Mouse (Mus musculus): ENCODE measurements around the gene Nfib. TPM values are rescaled to one million over a fixed set of nuclear protein-coding genes. Genes with fewer than 3 reads are reported as not detected.

The Nfib gene
- polyA plus RNA-seq, 1 experiment, result 4.1 TPM

- Histone ChIP-seq H3K4me1 (ENCODE audit: control insufficient read depth, insufficient read depth, low read length) (no peaks in the 10 kb centered on the region), H3K27ac (ENCODE audit: control insufficient read depth, insufficient read depth, low read depth, low read length, poor library complexity) (no peak overlapping the region), H3K4me3 (replicated peaks; ENCODE audit: control insufficient read depth, low read depth, low read length) (no peak overlapping the region)
- TF ChIP-seq CTCF (IDR thresholded peaks at IDR 0.05; ENCODE audit: control insufficient read depth, insufficient read depth, low read length) (no peak), POLR2A (IDR thresholded peaks at IDR 0.05; ENCODE audit: borderline replicate concordance, control insufficient read depth, low read depth, low read length) (no peak)
- 34% methylated on average over 7 of the region's 7 CpGs for WGBS
These were observed 416.0 kb downstream of the Nfib start for GRCm38 (mm10) chr4:82289596-82289995.

DNA sequence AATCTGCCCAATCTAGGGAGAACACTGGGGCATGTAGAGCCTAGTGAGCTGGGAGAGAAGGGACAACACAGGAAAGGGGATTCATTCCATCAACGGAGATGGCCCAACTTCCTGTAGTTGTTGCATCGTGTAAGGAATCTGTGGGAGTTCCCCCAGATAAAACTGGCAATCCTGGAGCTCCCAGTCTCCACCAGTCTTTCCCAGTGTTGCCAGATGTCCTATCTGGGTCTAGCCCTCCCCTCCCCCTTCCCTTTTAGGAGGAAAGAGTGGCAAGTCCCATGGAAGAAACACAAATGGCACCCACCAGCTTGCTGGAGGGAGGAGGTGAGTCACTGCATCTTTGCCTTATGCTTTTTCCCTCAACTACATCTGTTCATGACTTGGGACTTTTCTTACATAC lies 417.4 kb downstream of the Nfib start:
- no peak overlapping the region for H3K27ac ChIP-seq (ENCODE audit: control insufficient read depth, insufficient read depth, low read depth, low read length, poor library complexity)
- H3K4me1 ChIP-seq (ENCODE audit: control insufficient read depth, insufficient read depth, low read length), result no peaks in the 10 kb centered on the region
- H3K4me3 ChIP-seq (replicated peaks; ENCODE audit: control insufficient read depth, low read depth, low read length), result no peak overlapping the region
- TF ChIP-seq CTCF (IDR thresholded peaks at IDR 0.05; ENCODE audit: control insufficient read depth, insufficient read depth, low read length) (no peak), POLR2A (IDR thresholded peaks at IDR 0.05; ENCODE audit: borderline replicate concordance, control insufficient read depth, low read depth, low read length) (no peak)
- WGBS, result 64% methylated on average over 2 of the region's 2 CpGs

GRCm38 (mm10) chr4:82287454-82287853 lies 418.1 kb downstream of the Nfib start:
- Histone ChIP-seq H3K4me1 (ENCODE audit: control insufficient read depth, insufficient read depth, low read length) (no peaks in the 10 kb centered on the region), H3K4me3 (replicated peaks; ENCODE audit: control insufficient read depth, low read depth, low read length) (no peak overlapping the region), H3K27ac (ENCODE audit: control insufficient read depth, insufficient read depth, low read depth, low read length, poor library complexity) (no peak overlapping the region)
- TF ChIP-seq CTCF (IDR thresholded peaks at IDR 0.05; ENCODE audit: control insufficient read depth, insufficient read depth, low read length) (no peak), POLR2A (IDR thresholded peaks at IDR 0.05; ENCODE audit: borderline replicate concordance, control insufficient read depth, low read depth, low read length) (no peak)
- WGBS, result 80% methylated on average over 2 of the region's 2 CpGs

GRCm38 (mm10) chr4:82286931-82287330 lies 418.6 kb downstream of the Nfib start:
- no peak overlapping the region for H3K4me3 ChIP-seq (replicated peaks; ENCODE audit: control insufficient read depth, low read depth, low read length)
- H3K4me1 ChIP-seq (ENCODE audit: control insufficient read depth, insufficient read depth, low read length), result no peaks in the 10 kb centered on the region
- H3K27ac ChIP-seq (ENCODE audit: control insufficient read depth, insufficient read depth, low read depth, low read length, poor library complexity), result no peak overlapping the region
- TF ChIP-seq POLR2A (IDR thresholded peaks at IDR 0.05; ENCODE audit: borderline replicate concordance, control insufficient read depth, low read depth, low read length) (no peak), CTCF (IDR thresholded peaks at IDR 0.05; ENCODE audit: control insufficient read depth, insufficient read depth, low read length) (no peak)
- WGBS, result 77% methylated on average over 2 of the region's 2 CpGs

DNA sequence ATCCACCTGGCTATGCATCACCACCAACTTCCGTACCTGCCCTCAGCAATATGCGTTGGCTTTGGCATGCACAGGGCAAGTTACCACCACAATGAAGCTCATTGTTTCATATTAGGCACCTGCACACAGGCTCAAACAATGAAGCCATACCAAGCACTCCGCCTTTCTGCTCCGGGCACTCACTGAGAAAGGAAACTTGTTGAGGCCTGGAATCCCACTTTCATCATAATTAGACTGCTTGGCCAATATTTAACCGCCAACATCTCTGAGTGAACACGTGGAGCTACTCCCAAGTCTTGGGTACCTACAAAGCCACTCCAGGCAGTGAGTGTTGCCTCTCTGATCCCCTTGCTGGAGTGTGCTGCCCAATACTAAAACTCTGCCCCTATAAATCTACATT lies 422.0 kb downstream of the Nfib start:
- WGBS, result 88% methylated on average over 6 of the region's 6 CpGs
- TF ChIP-seq CTCF (IDR thresholded peaks at IDR 0.05; ENCODE audit: control insufficient read depth, insufficient read depth, low read length), result no peak
- TF ChIP-seq POLR2A (IDR thresholded peaks at IDR 0.05; ENCODE audit: borderline replicate concordance, control insufficient read depth, low read depth, low read length), result no peak

DNA sequence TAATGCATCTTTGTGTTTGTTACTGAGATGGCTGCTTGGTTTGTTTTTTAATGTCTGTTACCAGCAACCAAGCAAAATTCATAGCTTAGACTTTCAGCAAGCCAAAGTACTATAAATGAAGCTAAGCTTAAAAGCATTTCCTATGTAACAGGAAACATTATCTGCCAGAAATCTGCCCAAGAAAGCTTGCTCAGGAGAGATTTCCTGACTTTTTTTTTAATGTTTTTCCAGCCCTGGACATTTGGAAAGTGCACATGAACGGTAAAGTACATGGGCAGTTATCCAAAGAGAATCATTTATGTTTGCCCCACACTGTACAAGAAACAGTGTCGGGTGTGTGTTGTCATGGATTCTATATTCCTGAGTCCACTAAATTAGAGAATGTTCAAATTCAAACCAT lies 429.6 kb downstream of the Nfib start:
- Histone ChIP-seq H3K27ac (ENCODE audit: control insufficient read depth, insufficient read depth, low read depth, low read length, poor library complexity) (no peak overlapping the region), H3K4me1 (ENCODE audit: control insufficient read depth, insufficient read depth, low read length) (no peaks in the 10 kb centered on the region), H3K4me3 (replicated peaks; ENCODE audit: control insufficient read depth, low read depth, low read length) (no peak overlapping the region)
- WGBS, result 75% methylated on average over 2 of the region's 2 CpGs
- no peak for TF ChIP-seq POLR2A (IDR thresholded peaks at IDR 0.05; ENCODE audit: borderline replicate concordance, control insufficient read depth, low read depth, low read length)
- no peak for TF ChIP-seq CTCF (IDR thresholded peaks at IDR 0.05; ENCODE audit: control insufficient read depth, insufficient read depth, low read length)

More for the DNA sequence above, 422.0 kb downstream of the Nfib start:
- Histone ChIP-seq H3K27ac (ENCODE audit: control insufficient read depth, insufficient read depth, low read depth, low read length, poor library complexity) (no peak overlapping the region), H3K4me3 (replicated peaks; ENCODE audit: control insufficient read depth, low read depth, low read length) (no peak overlapping the region), H3K4me1 (ENCODE audit: control insufficient read depth, insufficient read depth, low read length) (no peaks in the 10 kb centered on the region)

DNA sequence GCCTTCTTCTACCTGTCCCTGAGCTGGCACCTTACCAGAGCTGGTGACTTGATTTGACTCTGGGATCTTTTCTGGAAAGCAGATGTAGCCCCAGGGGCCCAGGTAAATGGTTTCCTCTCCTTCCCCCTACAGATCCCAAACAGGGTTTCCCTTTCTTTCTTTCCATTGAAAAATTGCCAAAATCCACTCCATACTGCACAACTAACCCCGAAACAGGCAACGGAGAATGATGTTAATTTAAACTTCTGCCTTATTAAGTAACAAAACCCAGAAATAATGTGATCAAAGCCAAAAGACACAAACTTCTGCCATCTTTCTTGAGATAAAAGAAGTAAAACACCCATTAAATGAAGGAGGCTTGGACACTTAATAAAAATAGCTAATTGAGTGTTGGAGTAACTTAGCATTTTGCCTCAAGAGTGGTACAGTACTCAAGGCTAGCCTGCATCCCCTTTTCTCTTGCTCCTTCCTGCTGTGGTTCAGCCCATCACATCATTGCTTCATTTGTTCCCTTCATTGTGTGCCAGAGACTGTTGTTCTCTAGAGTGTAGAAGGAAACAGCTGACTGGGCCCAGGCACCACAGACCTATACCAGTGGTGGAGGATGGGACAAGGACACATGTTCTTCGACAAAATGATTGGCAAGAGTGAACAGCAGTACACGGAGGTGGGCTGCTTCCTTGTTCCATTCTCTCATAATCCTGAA lies 432.3 kb downstream of the Nfib start:
- 73% methylated on average over 4 of the region's 4 CpGs for WGBS
- Histone ChIP-seq H3K4me3 (replicated peaks; ENCODE audit: control insufficient read depth, low read depth, low read length) (no peak overlapping the region), H3K27ac (ENCODE audit: control insufficient read depth, insufficient read depth, low read depth, low read length, poor library complexity) (no peak overlapping the region), H3K4me1 (ENCODE audit: control insufficient read depth, insufficient read depth, low read length) (no peaks in the 10 kb centered on the region)
- no peak for TF ChIP-seq CTCF (IDR thresholded peaks at IDR 0.05; ENCODE audit: control insufficient read depth, insufficient read depth, low read length)
- no peak for TF ChIP-seq POLR2A (IDR thresholded peaks at IDR 0.05; ENCODE audit: borderline replicate concordance, control insufficient read depth, low read depth, low read length)

- 75% methylated on average over 4 of the region's 4 CpGs for WGBS
- TF ChIP-seq POLR2A (IDR thresholded peaks at IDR 0.05; ENCODE audit: borderline replicate concordance, control insufficient read depth, low read depth, low read length), result no peak
- TF ChIP-seq CTCF (IDR thresholded peaks at IDR 0.05; ENCODE audit: control insufficient read depth, insufficient read depth, low read length), result no peak
- Histone ChIP-seq H3K4me1 (ENCODE audit: control insufficient read depth, insufficient read depth, low read length) (no peaks in the 10 kb centered on the region), H3K27ac (ENCODE audit: control insufficient read depth, insufficient read depth, low read depth, low read length, poor library complexity) (no peak overlapping the region), H3K4me3 (replicated peaks; ENCODE audit: control insufficient read depth, low read depth, low read length) (no peak overlapping the region)
These were observed 433.5 kb downstream of the Nfib start for GRCm38 (mm10) chr4:82272099-82272498.

DNA sequence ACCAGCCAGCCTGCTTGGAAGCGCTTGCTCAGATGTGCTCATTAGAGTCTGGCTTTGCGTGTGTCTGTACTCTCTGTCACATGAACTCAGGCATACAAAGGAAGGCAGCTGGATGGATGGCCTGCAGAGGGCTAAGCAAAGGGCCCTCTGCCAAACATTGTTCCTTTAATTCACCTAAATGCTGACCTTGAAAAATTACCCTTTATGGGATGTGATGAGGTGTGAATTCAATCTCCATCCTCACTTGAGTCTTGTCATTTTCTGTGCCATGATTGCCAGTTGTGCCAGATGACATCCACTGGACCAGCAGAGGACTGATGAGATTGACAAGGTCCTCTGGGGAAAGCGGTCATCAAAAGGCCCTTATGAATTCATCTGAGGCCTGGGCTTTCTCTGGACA lies 434.0 kb downstream of the Nfib start:
- Histone ChIP-seq H3K27ac (ENCODE audit: control insufficient read depth, insufficient read depth, low read depth, low read length, poor library complexity) (no peak overlapping the region), H3K4me3 (replicated peaks; ENCODE audit: control insufficient read depth, low read depth, low read length) (no peak overlapping the region), H3K4me1 (ENCODE audit: control insufficient read depth, insufficient read depth, low read length) (no peaks in the 10 kb centered on the region)
- no peak for TF ChIP-seq CTCF (IDR thresholded peaks at IDR 0.05; ENCODE audit: control insufficient read depth, insufficient read depth, low read length)
- WGBS, result 86% methylated on average over 3 of the region's 3 CpGs

Data from bone marrow, adult 2 months (tissue).